Mouse (Mus musculus) megakaryocyte, embryonic 14.5 days (primary cell): ENCODE data around the gene C1qtnf3. TPM values are rescaled to one million over a fixed set of nuclear protein-coding genes. Genes with fewer than 3 reads are reported as not detected.

Experiments
- H3K27me3 ChIP-seq: replicated peaks from 2 replicates; pipeline ENCODE3; 2012; ENCODE audit warnings: inconsistent platforms
- H3K36me3 ChIP-seq: replicated peaks from 2 replicates; pipeline ENCODE3; 2012; ENCODE audit warnings: low read length, inconsistent platforms, mixed read lengths
- H3K4me1 ChIP-seq: 2 replicates; pipeline ENCODE4 v1.6.1; 2012; ENCODE audit warnings: inconsistent platforms
- H3K4me3 ChIP-seq: replicated peaks from 2 replicates; pipeline ENCODE3; 2012; ENCODE audit warnings: moderate library complexity, mild to moderate bottlenecking, inconsistent platforms
- H3K9me3 ChIP-seq: 2 replicates; pipeline ENCODE4 v1.6.1; 2012; ENCODE audit warnings: inconsistent platforms
- FLI1 ChIP-seq: IDR thresholded peaks from 2 replicates; pipeline ENCODE4 v1.6.1; 2012; ENCODE audit warnings: low read length, inconsistent platforms, mixed read lengths
- GATA1 ChIP-seq: IDR thresholded peaks from 3 replicates; pipeline ENCODE4 v1.6.1; 2012; ENCODE audit warnings: mixed read lengths, low read length, inconsistent platforms, borderline replicate concordance
- polyA plus RNA-seq: library from polyadenylated mRNA; stranded (reverse); fragments of >175 nt; gene quantifications from 2 replicates; pipeline ENCODE4 v1.2.3, GENCODE M21; 2012; ENCODE audit warnings: low replicate concordance; ENCODE audit not compliant: insufficient read depth

The C1qtnf3 gene
- polyA plus RNA-seq, 1 experiment = not detected

DNA sequence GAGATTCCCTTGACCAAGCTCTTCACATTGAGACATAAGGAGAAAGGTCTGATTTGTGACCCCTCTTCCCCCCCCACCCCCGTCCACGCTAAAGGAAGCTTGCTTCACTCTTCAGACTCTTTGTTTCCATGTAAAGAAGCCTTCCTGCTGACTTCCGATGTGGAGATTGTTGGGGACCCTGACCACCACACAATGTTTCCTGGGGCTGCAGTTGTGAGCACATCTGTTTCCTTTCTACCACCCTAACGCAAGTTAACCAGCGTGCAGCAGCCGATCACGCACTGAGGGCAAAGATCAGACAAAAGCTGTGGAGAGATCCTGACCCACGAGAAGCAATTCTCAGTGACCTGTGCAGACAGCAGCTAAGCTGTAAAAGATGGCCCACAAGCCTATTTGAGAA, 24.8 kb upstream of the C1qtnf3 start:
- Histone ChIP-seq H3K4me1 (peaks cover 7% of the 10 kb centered on the region), H3K27me3 (peaks cover 9% of the 10 kb centered on the region), H3K4me3 (no peak overlapping the region), H3K36me3 (no peaks in the 10 kb centered on the region), H3K9me3 (peaks cover 3% of the 10 kb centered on the region; the same call in 1 of the 2 replicates)
- no peak for TF ChIP-seq FLI1
- TF ChIP-seq GATA1 = no peak

GRCm38 (mm10) chr15:10928633-10929270, 23.4 kb upstream of the C1qtnf3 start:
- TF ChIP-seq GATA1 (no peak), FLI1 (no peak)
- H3K27me3 ChIP-seq = peaks cover 9% of the 10 kb centered on the region
- H3K9me3 ChIP-seq = peaks cover 3% of the 10 kb centered on the region; the same call in 1 of the 2 replicates
- peaks cover 10% of the 10 kb centered on the region for H3K4me1 ChIP-seq
- H3K4me3 ChIP-seq = no peak overlapping the region
- no peaks in the 10 kb centered on the region for H3K36me3 ChIP-seq

DNA sequence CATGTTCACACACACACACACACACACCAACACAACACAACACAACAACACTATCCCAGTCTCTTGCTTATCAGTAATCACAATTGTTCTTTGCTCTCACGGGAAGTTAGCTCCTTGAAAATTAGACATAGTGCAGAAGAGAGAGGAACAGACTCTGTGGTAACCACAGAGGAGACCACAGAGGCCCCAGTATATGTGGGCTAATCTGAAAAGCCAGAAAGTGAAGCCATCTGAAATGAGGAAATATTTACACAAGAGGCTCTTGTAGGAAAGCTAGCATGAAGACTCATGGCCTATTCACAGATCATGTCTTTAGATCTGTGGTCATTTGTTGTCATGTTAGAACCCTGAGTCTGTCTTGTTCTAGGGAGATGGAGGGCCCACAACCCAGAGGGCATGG, 18.2 kb upstream of the C1qtnf3 start:
- Histone ChIP-seq H3K4me3 (no peak overlapping the region), H3K27me3 (peaks cover 5% of the 10 kb centered on the region), H3K4me1 (peaks cover 8% of the 10 kb centered on the region), H3K36me3 (no peaks in the 10 kb centered on the region), H3K9me3 (no peaks in the 10 kb centered on the region)
- TF ChIP-seq GATA1 = no peak
- TF ChIP-seq FLI1 = no peak

GRCm38 (mm10) chr15:10940148-10941108, 11.7 kb upstream of the C1qtnf3 start:
- Histone ChIP-seq H3K36me3 (no peaks in the 10 kb centered on the region), H3K4me3 (no peak overlapping the region), H3K9me3 (0 out of 2 replicates have a peak, but pooled peaks cover 4% of the 10 kb centered on the region), H3K27me3 (peaks cover 6% of the 10 kb centered on the region), H3K4me1 (no peaks in the 10 kb centered on the region)
- TF ChIP-seq FLI1 = no peak
- no peak for TF ChIP-seq GATA1

GRCm38 (mm10) chr15:10941901-10942300, 10.2 kb upstream of the C1qtnf3 start:
- no peaks in the 10 kb centered on the region for H3K36me3 ChIP-seq
- H3K4me3 ChIP-seq = no peak overlapping the region
- TF ChIP-seq GATA1 (no peak), FLI1 (no peak)
- no peaks in the 10 kb centered on the region for H3K4me1 ChIP-seq
- H3K9me3 ChIP-seq = 0 out of 2 replicates have a peak, but pooled peaks cover 4% of the 10 kb centered on the region
- H3K27me3 ChIP-seq = peaks cover 5% of the 10 kb centered on the region

DNA sequence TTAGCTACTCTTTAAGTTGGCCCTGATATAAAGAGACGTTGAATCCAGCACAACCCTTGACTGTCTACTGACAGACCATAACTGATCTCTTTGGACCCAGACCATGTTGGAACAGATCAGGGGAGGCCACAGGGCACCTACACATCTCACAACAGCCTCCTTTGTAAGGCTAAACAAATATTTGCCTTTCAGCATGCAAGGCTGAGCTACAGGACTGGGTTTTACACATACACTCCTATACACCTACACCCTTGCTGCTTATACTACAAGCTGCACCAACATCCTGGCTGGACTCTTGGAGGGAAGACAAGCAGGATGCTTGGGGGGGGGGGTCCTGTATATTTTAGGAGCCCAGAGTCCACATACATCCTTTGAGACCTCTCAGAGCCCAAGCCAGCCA, 4.3 kb upstream of the C1qtnf3 start:
- TF ChIP-seq FLI1 = no peak
- TF ChIP-seq GATA1 = no peak

DNA sequence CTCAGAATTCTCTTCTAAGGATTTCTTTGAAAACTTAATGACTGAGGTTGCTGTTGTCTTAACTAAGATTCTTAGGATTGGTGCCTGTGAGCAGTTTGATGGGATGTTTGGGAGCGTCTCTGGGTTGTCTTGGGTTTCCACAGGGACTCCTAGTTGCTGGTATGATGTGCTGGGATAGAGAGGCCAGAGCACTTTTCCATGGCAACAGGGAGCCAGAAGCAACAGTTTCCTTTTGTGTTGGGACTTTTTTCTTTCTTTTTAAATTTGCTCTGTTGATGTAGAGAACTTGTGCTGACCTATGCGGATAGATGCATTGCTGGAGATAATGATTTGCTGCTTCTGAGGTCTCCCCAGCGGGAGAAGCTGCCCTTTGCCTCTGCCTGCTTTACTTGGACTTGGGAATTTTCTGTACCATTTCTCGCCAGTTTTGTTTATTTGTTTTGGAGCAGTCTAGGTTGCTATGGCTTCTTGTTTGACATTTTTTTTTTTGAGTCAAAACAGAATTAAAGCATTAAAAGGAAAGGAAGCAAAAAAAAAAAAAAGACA, 701 bp downstream of the C1qtnf3 start:
- Histone ChIP-seq H3K4me3 (no peak overlapping the region), H3K27me3 (peaks cover 45% of the 10 kb centered on the region), H3K4me1 (no peaks in the 10 kb centered on the region), H3K36me3 (no peaks in the 10 kb centered on the region), H3K9me3 (no peaks in the 10 kb centered on the region)
- TF ChIP-seq GATA1 (no peak), FLI1 (no peak)

More for the DNA sequence above, 4.3 kb upstream of the C1qtnf3 start:
- Histone ChIP-seq H3K36me3 (no peaks in the 10 kb centered on the region), H3K27me3 (peaks cover 24% of the 10 kb centered on the region), H3K9me3 (0 out of 2 replicates have a peak, but pooled peaks cover 4% of the 10 kb centered on the region), H3K4me1 (no peaks in the 10 kb centered on the region), H3K4me3 (no peak overlapping the region)

DNA sequence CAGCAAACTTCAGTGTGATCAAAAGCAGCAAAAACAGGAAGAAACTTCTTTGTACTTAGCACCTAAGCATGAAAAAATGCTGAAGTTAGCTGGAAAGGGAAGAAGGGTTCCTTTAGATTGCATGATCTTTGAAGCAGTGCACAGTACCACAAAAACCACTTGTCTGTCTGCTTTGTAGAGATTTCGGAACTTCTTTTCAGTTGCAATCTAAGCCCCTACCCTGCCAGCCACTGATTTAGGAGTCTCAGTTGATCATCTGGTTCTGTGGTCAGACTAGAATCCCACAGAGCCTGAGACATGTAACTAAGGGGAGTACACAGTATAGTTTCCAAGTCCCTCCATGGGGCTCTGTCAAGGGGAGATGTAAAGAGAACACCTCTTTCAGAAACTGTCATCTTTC, 1.3 kb downstream of the C1qtnf3 start:
- H3K27me3 ChIP-seq = peaks cover 47% of the 10 kb centered on the region
- H3K36me3 ChIP-seq = no peaks in the 10 kb centered on the region
- H3K9me3 ChIP-seq = no peaks in the 10 kb centered on the region
- no peak overlapping the region for H3K4me3 ChIP-seq
- no peaks in the 10 kb centered on the region for H3K4me1 ChIP-seq
- no peak for TF ChIP-seq GATA1
- TF ChIP-seq FLI1 = no peak

DNA sequence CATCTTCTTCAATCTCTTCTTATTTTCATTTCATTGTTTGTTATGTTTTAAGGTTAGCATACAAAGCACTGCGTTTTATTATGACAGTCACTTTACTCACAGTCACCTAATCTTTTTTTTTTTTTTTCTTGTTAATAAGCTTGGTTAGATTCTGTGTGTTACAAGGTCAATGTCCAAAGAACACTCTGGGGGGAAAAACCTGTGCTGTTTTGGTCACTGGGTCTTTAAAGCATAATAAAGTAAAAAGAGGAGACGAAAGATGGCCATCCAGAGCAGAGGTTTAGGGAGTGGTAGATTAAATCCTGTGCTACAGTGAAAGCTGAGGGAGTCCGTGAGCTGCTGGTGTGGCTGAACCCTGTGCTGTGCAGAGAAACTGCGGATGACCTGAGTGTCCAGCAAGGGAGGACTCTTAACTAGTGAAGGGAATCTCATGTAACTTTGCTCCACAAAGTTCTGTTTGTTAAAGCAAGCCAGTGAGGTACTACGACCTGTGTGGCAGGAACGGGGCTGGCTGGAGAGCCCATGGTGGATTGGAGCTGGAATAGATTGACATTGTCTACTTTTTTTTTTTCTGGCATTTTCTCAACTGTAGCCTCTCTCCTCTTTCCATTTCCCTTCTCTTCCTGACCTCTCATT, 2.4 kb downstream of the C1qtnf3 start:
- H3K4me1 ChIP-seq = no peaks in the 10 kb centered on the region

More for the DNA sequence above, 2.4 kb downstream of the C1qtnf3 start:
- Histone ChIP-seq H3K9me3 (no peaks in the 10 kb centered on the region), H3K36me3 (no peaks in the 10 kb centered on the region), H3K4me3 (no peak overlapping the region), H3K27me3 (peaks cover 47% of the 10 kb centered on the region)
- TF ChIP-seq FLI1 = no peak
- no peak for TF ChIP-seq GATA1
